9 mouse cellular contexts compared by ENCODE assay signal in the genomic region with DNA sequence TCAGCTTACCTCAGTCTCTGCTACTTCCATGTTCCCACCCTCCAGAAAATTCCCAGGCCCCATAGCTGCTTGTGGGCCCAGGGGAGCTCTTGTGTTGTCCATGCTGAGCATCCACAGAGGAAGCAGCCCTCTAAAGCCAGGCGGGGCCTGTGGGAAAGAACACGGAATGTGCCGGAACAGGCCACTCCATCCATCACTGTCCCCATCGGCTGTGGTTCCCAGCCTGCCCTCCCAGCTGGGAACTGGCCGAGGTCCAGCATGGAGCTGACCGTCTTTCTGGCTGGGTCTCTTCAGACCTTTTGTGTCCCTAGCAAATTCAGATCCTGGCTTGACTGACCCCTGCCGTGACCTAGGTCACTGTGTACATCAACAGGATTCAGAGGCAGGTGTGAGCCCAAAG. TPM values are rescaled to one million over a fixed set of nuclear protein-coding genes. Genes with fewer than 3 reads are reported as not detected.
DNase-seq lines count a peak whose midpoint lies in the region; ATAC-seq lines count a peak whose summit lies in the region.
"Had no signal": no experiment of that assay in that cellular context is flagged by ENCODE, and none has a peak within 500 bp of the region (broad histone marks: within the 10 kb centered on the region; RNA-seq: fewer than 3 reads in every experiment).

No protein-coding gene starts in this region.

- peak overlapping the region; percentile 5; the same call in 1 of the 2 replicates for H3K27ac ChIP-seq in hindbrain, embryonic 10.5 days
- H3K27ac ChIP-seq in hindbrain, embryonic 12.5 days: no peak overlapping the region
- H3K27ac ChIP-seq in stomach, embryonic 14.5 days (ENCODE audit: low read length): peak overlapping the region; percentile 39; the same call in 1 of the 2 replicates

- H3K36me3 ChIP-seq in hindbrain, embryonic 10.5 days: 0 out of 2 replicates have a peak, but pooled peaks cover 4% of the 10 kb centered on the region
- peaks cover 5% of the 10 kb centered on the region; the same call in 1 of the 2 replicates for H3K36me3 ChIP-seq in hindbrain, embryonic 12.5 days
- peaks cover 2% of the 10 kb centered on the region; the same call in 1 of the 2 replicates for H3K36me3 ChIP-seq in stomach, embryonic 14.5 days (ENCODE audit: control insufficient read depth, insufficient read depth, low read length)

- H3K9me3 ChIP-seq in hindbrain, embryonic 10.5 days: no peaks in the 10 kb centered on the region
- no peaks in the 10 kb centered on the region for H3K9me3 ChIP-seq in hindbrain, embryonic 12.5 days (replicated peaks)
- no peaks in the 10 kb centered on the region for H3K9me3 ChIP-seq in stomach, embryonic 14.5 days (ENCODE audit: control insufficient read depth, low read depth, low read length)

- no peak overlapping the region for H3K9ac ChIP-seq in hindbrain, embryonic 12.5 days
- H3K9ac ChIP-seq in stomach, embryonic 14.5 days (replicated peaks; ENCODE audit: low read depth, low read length): no peak overlapping the region

- peaks cover 81% of the 10 kb centered on the region for H3K4me1 ChIP-seq in hindbrain, embryonic 10.5 days (replicated peaks)
- peaks cover 61% of the 10 kb centered on the region for H3K4me1 ChIP-seq in hindbrain, embryonic 12.5 days
- H3K4me1 ChIP-seq in stomach, embryonic 14.5 days (ENCODE audit: control insufficient read depth, insufficient read depth, low read length): peaks cover 40% of the 10 kb centered on the region

- DNase-seq in hindbrain, embryonic 10.5 days (ENCODE audit: low spot score): no peak
- peak; percentile 80 to 85 for DNase-seq in heart, adult 9 months (ENCODE audit: low spot score in 2 of 2)
- DNase-seq in kidney, postnatal 14 days: peak; percentile 91
- no peak for DNase-seq in Muller cell, postnatal 12 days (ENCODE audit: inconsistent ontology term)
- DNase-seq in embryo, embryonic 11 days: no peak
- no peak for DNase-seq in thymus, adult 18-20 months

- no peak overlapping the region for H3K4me2 ChIP-seq in hindbrain, embryonic 12.5 days (replicated peaks)
- H3K4me2 ChIP-seq in stomach, embryonic 14.5 days (replicated peaks; ENCODE audit: low read depth, low read length): no peak overlapping the region

- no peak overlapping the region for H3K4me3 ChIP-seq in hindbrain, embryonic 10.5 days
- H3K4me3 ChIP-seq in hindbrain, embryonic 12.5 days: no peak overlapping the region
- no peak overlapping the region for H3K4me3 ChIP-seq in stomach, embryonic 14.5 days (ENCODE audit: low read depth, low read length)

- ATAC-seq in hindbrain, embryonic 12.5 days (ENCODE audit: low FRiP score): no peak
- ATAC-seq in stomach, embryonic 14.5 days (ENCODE audit: insufficient number of reproducible peaks, insufficient read depth, low FRiP score, low read depth): no peak

- WGBS in hindbrain, embryonic 10.5 days: 59% methylated on average over 7 of the region's 7 CpGs
- WGBS in hindbrain, embryonic 12.5 days: 44% methylated on average over 7 of the region's 7 CpGs
- WGBS in stomach, embryonic 14.5 days: 13% methylated on average over 7 of the region's 7 CpGs

- 0 out of 2 replicates have a peak, but pooled peaks cover 3% of the 10 kb centered on the region for H3K27me3 ChIP-seq in hindbrain, embryonic 10.5 days (ENCODE audit: insufficient read depth, poor library complexity, severe bottlenecking)
- H3K27me3 ChIP-seq in hindbrain, embryonic 12.5 days: no peaks in the 10 kb centered on the region; the same call in 1 of the 2 replicates
- no peaks in the 10 kb centered on the region for H3K27me3 ChIP-seq in stomach, embryonic 14.5 days (ENCODE audit: control insufficient read depth, insufficient read depth, low read length)

RNA-seq across cellular contexts. Expression of a gene that starts 32.2 kb away (rescaled TPM):
- not detected in 2 replicates for polyA plus RNA-seq in hindbrain, embryonic 10.5 days (2016; fragmentation: Nextera tagmentation; extraction: Ambion mirVana)
- polyA plus RNA-seq in hindbrain, embryonic 12.5 days (2016; fragmentation: Nextera tagmentation; extraction: Ambion mirVana): not detected in 2 replicates
- polyA plus RNA-seq in stomach, embryonic 14.5 days (2014; fragmentation: Nextera tagmentation; extraction: Ambion mirVana): not detected in 2 replicates
- polyA plus RNA-seq: liver, adult 2 months had no signal

RNA-seq across cellular contexts. Expression of a gene that starts 43.3 kb away (rescaled TPM):
- 53.3 and 68.5 TPM in 2 replicates for polyA plus RNA-seq in hindbrain, embryonic 10.5 days (2016; fragmentation: Nextera tagmentation; extraction: Ambion mirVana)
- 48.2 and 52.6 TPM in 2 replicates for polyA plus RNA-seq in hindbrain, embryonic 12.5 days (2016; fragmentation: Nextera tagmentation; extraction: Ambion mirVana)
- 55.9 and 66.9 TPM in 2 replicates for polyA plus RNA-seq in stomach, embryonic 14.5 days (2014; fragmentation: Nextera tagmentation; extraction: Ambion mirVana)

RNA-seq across cellular contexts. Expression of a gene that starts 43.5 kb away (rescaled TPM):
- polyA plus RNA-seq in hindbrain, embryonic 10.5 days (2016; fragmentation: Nextera tagmentation; extraction: Ambion mirVana): 7.1 and 7.2 TPM in 2 replicates
- 6.3 and 6.9 TPM in 2 replicates for polyA plus RNA-seq in hindbrain, embryonic 12.5 days (2016; fragmentation: Nextera tagmentation; extraction: Ambion mirVana)
- 12.6 and 14.6 TPM in 2 replicates for polyA plus RNA-seq in stomach, embryonic 14.5 days (2014; fragmentation: Nextera tagmentation; extraction: Ambion mirVana)

RNA-seq across cellular contexts. Expression of a gene that starts 44.1 kb away (rescaled TPM):
- polyA plus RNA-seq in hindbrain, embryonic 10.5 days (2016; fragmentation: Nextera tagmentation; extraction: Ambion mirVana): 2.2 and 5.4 TPM in 2 replicates
- 17.1 and 17.3 TPM in 2 replicates for polyA plus RNA-seq in hindbrain, embryonic 12.5 days (2016; fragmentation: Nextera tagmentation; extraction: Ambion mirVana)
- polyA plus RNA-seq in stomach, embryonic 14.5 days (2014; fragmentation: Nextera tagmentation; extraction: Ambion mirVana): 4.1 and 4.4 TPM in 2 replicates

Comparison
In these comparisons a context has a peak if more than half of its experiments do, and no peak if none do; other contexts are left out.
1. DNase-seq: peak in heart, adult 9 months (2 of 2) and kidney, postnatal 14 days (single experiment); none in hindbrain, embryonic 10.5 days (single experiment), Muller cell, postnatal 12 days (single experiment), embryo, embryonic 11 days (single experiment) and thymus, adult 18-20 months (0 of 2).